Mouse (Mus musculus): Measurements from ENCODE around the gene Hsdl2. TPM values are rescaled to one million over a fixed set of nuclear protein-coding genes. Genes with fewer than 3 reads are reported as not detected.

The Hsdl2 gene
- total RNA-seq (2023): 10 to 100 TPM; 13.2 to 15.9 TPM

GRCm38 (mm10) chr4:59581314-59582185 is at the start of gene Hsdl2:
Gene Hsdl2, plus strand, starts transcription at chr4:59581563.

DNA sequence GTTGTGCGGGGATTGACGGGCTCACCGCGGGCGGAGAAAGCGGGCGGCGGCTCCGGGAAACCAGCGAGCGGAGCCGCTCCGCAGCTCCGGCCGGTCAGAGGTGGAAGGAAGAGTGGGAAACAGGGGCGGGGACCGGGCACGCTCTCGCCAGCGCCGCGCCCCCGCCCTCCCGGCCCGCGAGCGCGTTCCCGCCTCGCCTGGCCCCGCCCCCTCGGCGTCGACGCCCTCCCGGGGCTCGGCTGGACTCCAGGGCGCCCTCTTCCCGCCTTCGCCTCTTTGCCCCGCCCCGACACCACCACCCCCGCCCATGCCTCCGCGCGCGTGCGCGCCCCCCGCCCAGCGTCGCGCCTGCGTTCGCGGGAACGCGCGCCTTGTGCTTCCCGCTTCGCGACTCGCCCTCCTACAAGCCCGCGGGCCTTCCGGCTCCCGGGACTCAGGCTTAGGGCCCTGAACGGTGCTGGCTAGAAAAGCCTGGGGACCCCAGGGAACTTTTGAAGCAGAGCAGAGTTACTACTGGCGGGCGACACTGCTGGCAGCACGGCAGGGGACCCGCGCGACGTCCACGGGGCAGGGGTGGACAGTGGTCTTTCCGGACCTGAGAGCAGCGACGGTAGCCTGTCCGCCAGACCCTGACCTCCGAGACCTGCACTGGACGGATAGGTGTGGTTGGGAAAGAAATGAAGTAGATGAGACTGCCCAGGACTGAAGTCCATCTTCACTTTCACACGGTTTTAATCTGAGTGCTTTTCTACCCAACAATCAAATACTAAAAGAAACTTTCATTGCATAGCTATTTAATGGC is 32.0 kb upstream of the Hsdl2 start, which contains the start of gene Ptbp3:
Gene Ptbp3, minus strand, starts transcription at position 190 of the 802 bp plus-strand sequence.

GRCm38 (mm10) chr4:59625998-59626910 is 44.9 kb downstream of the Hsdl2 start, which contains the start of gene E130308A19Rik:
Gene E130308A19Rik, plus strand, starts transcription at chr4:59626211.

Other genes with a start within 250 kb of the Hsdl2 start
- 10 to 100 TPM; 20.0 to 22.5 TPM for gene Susd1, start 142.9 kb upstream of the Hsdl2 start, total RNA-seq (2023)
- gene Ptbp3, start 32.2 kb upstream of the Hsdl2 start, total RNA-seq (2023): 100 to 1,000 TPM; 291 to 298 TPM
- gene E130308A19Rik, start 44.6 kb downstream of the Hsdl2 start, total RNA-seq (2023): 1 to 10 TPM; 4.0 to 4.3 TPM
- gene Inip, start 220.0 kb downstream of the Hsdl2 start, total RNA-seq (2023): 10 to 100 TPM; 29.7 to 31.8 TPM
- gene Snx30, start 224.3 kb downstream of the Hsdl2 start, total RNA-seq (2023): 10 to 100 TPM; 38.0 to 48.5 TPM

Measured in monocyte, adult 59 days (primary cell).